Mouse (Mus musculus): ENCODE results near the gene Bank1. TPM values are rescaled to one million over a fixed set of nuclear protein-coding genes. Genes with fewer than 3 reads are reported as not detected.

Bank1 gene
- polyA plus RNA-seq, 1 experiment from 2014 or later = 1.8 TPM

DNA sequence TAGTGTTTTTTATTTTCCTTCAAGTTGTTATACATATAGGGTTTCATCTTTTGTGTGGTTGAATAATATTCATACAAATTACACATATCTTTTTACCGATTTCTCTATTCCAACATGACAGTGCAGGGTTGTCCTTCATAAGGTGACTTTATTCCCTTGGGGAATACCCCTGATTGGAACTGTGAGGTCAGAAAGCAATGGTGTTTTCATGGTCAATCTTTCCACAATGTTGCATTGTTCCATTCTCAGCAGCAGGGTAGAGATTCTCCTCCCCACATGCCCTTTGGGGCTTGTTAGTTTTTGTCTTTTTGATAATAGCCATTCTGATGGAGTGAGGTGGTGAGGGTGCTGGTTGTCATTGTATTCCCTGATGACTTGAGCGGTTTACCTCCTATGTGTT is 80.9 kb downstream of the Bank1 start:
- no peaks in the 10 kb centered on the region for H3K4me1 ChIP-seq (ENCODE audit: control insufficient read depth, insufficient read depth, low read length)
- no peaks in the 10 kb centered on the region for H3K9me3 ChIP-seq (ENCODE audit: control insufficient read depth, low read depth, low read length)
- no peak overlapping the region for H3K27ac ChIP-seq (ENCODE audit: low read length)
- H3K9ac ChIP-seq (replicated peaks; ENCODE audit: low read depth, low read length) = no peak overlapping the region
- H3K36me3 ChIP-seq (ENCODE audit: control insufficient read depth, insufficient read depth, low read length) = no peaks in the 10 kb centered on the region
- no peak overlapping the region for H3K4me2 ChIP-seq (replicated peaks; ENCODE audit: low read depth, low read length)
- no peak overlapping the region for H3K4me3 ChIP-seq (ENCODE audit: low read depth, low read length)
- WGBS = 86% methylated on average over 2 of the region's 2 CpGs
- ATAC-seq (ENCODE audit: insufficient number of reproducible peaks, insufficient read depth, low FRiP score, low read depth) = no peak
- H3K27me3 ChIP-seq (ENCODE audit: control insufficient read depth, insufficient read depth, low read length) = no peaks in the 10 kb centered on the region

DNA sequence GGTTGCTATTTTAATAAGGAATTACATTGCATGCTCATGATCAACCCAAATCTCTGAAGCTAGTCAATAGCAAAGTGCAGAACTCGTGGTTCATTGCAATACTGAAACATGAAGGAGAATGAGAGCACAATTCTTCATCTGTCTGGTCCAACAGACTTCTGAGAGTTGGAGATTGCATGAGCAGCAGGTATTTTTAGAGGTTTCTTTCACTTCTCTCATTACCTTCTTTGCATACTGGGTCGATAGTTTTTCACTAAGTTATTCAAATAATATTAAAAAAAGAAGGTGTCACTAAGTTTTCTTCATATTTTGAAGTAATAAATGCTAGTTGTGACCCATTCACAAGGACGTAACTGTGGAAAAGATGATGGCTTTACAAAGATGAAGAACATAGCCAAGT is 87.1 kb downstream of the Bank1 start:
- no peak overlapping the region for H3K9ac ChIP-seq (replicated peaks; ENCODE audit: low read depth, low read length)

DNA sequence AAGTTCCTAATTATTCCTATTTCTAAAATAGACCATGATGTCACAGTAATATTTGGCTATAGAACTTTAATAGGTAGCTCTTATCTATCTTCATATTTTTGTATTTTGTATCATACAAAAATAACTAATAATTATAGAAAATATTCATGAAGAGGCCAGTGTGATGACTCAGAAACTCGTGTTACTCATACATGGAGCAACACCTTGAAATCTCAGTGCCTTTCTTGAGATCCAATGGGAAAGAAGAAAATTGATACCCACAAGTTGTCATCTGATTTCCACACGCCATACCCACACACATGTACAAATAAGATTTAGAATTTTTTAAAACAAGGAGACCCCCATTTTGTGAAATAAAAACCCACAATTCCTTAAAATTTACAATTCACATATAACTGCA is 92.4 kb downstream of the Bank1 start:
- Histone ChIP-seq H3K4me1 (ENCODE audit: control insufficient read depth, insufficient read depth, low read length) (no peaks in the 10 kb centered on the region), H3K27ac (ENCODE audit: low read length) (no peak overlapping the region), H3K9ac (replicated peaks; ENCODE audit: low read depth, low read length) (no peak overlapping the region), H3K27me3 (ENCODE audit: control insufficient read depth, insufficient read depth, low read length) (no peaks in the 10 kb centered on the region), H3K4me3 (ENCODE audit: low read depth, low read length) (no peak overlapping the region), H3K36me3 (ENCODE audit: control insufficient read depth, insufficient read depth, low read length) (no peaks in the 10 kb centered on the region), H3K9me3 (ENCODE audit: control insufficient read depth, low read depth, low read length) (no peaks in the 10 kb centered on the region), H3K4me2 (replicated peaks; ENCODE audit: low read depth, low read length) (no peak overlapping the region)
- whole genome bisulfite sequencing = 75% methylated on average over 2 of the region's 2 CpGs
- ATAC-seq (ENCODE audit: insufficient number of reproducible peaks, insufficient read depth, low FRiP score, low read depth) = no peak

More for the DNA sequence above, 87.1 kb downstream of the Bank1 start:
- Histone ChIP-seq H3K4me1 (ENCODE audit: control insufficient read depth, insufficient read depth, low read length) (no peaks in the 10 kb centered on the region), H3K27ac (ENCODE audit: low read length) (no peak overlapping the region), H3K4me2 (replicated peaks; ENCODE audit: low read depth, low read length) (no peak overlapping the region), H3K36me3 (ENCODE audit: control insufficient read depth, insufficient read depth, low read length) (no peaks in the 10 kb centered on the region), H3K9me3 (ENCODE audit: control insufficient read depth, low read depth, low read length) (no peaks in the 10 kb centered on the region), H3K4me3 (ENCODE audit: low read depth, low read length) (no peak overlapping the region), H3K27me3 (ENCODE audit: control insufficient read depth, insufficient read depth, low read length) (no peaks in the 10 kb centered on the region)
- 79% methylated on average over 3 of the region's 3 CpGs for WGBS
- ATAC-seq (ENCODE audit: insufficient number of reproducible peaks, insufficient read depth, low FRiP score, low read depth) = no peak

DNA sequence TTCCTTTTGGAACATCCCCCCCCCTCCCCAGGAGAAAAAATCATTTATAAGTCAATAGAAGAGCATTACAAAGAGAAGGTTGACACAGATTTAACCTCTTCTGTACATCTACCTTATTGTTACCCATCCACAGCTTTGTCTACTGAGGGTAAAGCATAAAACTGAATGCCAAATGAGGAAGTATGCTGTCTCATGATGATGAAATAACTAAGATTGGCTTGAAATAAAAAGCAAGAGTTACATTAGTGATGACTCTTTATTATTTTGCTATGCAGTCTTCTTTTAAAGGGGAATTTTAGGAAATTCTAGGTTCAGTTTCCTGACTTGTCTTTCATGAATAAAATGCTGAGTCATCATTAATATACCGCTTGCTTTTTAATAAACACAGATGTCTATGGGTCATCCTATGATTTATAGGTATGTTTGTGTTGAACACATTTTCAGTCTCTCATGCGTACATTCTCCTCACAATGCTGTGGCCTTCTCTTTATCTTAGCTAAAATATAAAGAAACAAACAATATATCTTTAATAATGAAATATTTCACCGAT is 95.2 kb downstream of the Bank1 start:
- no peak for ATAC-seq (ENCODE audit: insufficient number of reproducible peaks, insufficient read depth, low FRiP score, low read depth)
- Histone ChIP-seq H3K4me2 (replicated peaks; ENCODE audit: low read depth, low read length) (no peak overlapping the region), H3K4me1 (ENCODE audit: control insufficient read depth, insufficient read depth, low read length) (no peaks in the 10 kb centered on the region), H3K27ac (ENCODE audit: low read length) (no peak overlapping the region), H3K27me3 (ENCODE audit: control insufficient read depth, insufficient read depth, low read length) (no peaks in the 10 kb centered on the region), H3K36me3 (ENCODE audit: control insufficient read depth, insufficient read depth, low read length) (no peaks in the 10 kb centered on the region), H3K9me3 (ENCODE audit: control insufficient read depth, low read depth, low read length) (no peaks in the 10 kb centered on the region), H3K9ac (replicated peaks; ENCODE audit: low read depth, low read length) (no peak overlapping the region), H3K4me3 (ENCODE audit: low read depth, low read length) (no peak overlapping the region)
- WGBS = 88% methylated on average over 3 of the region's 3 CpGs

DNA sequence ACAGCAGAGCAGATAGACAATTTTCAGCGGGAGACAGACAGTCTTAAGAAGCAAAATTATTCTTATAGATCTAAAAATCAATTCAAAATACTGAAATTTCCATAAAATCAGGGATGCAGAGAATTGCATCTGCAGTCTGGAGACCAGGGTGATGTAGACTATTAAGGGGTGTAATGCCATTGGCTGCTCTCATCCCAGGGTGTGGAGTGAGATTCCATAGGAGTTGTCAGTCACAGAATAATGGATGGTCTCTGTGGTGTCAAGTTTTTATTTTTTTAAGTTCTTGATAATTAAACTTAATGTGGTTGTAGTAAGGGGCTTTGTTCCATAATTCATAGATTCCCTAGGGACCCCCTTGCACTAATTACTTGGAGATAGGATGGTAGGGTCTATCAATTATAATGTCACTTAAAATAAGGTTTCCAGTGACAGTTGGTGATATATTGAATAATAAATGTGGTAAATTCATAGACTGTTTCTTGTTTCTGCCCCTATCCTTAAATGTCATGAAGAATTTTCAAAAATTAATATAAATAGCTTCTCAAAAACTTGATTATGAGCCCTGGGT is 136.1 kb downstream of the Bank1 start:
- no peak overlapping the region for H3K4me3 ChIP-seq (ENCODE audit: low read depth, low read length)
- no peaks in the 10 kb centered on the region for H3K9me3 ChIP-seq (ENCODE audit: control insufficient read depth, low read depth, low read length)
- no peak for ATAC-seq (ENCODE audit: insufficient number of reproducible peaks, insufficient read depth, low FRiP score, low read depth)
- no peak overlapping the region for H3K4me2 ChIP-seq (replicated peaks; ENCODE audit: low read depth, low read length)
- H3K27me3 ChIP-seq (ENCODE audit: control insufficient read depth, insufficient read depth, low read length) = no peaks in the 10 kb centered on the region
- 79% methylated on average over 1 of the region's 1 CpGs for WGBS
- H3K9ac ChIP-seq (replicated peaks; ENCODE audit: low read depth, low read length) = no peak overlapping the region
- H3K4me1 ChIP-seq (ENCODE audit: control insufficient read depth, insufficient read depth, low read length) = no peaks in the 10 kb centered on the region
- no peak overlapping the region for H3K27ac ChIP-seq (ENCODE audit: low read length)
- no peaks in the 10 kb centered on the region for H3K36me3 ChIP-seq (ENCODE audit: control insufficient read depth, insufficient read depth, low read length)

DNA sequence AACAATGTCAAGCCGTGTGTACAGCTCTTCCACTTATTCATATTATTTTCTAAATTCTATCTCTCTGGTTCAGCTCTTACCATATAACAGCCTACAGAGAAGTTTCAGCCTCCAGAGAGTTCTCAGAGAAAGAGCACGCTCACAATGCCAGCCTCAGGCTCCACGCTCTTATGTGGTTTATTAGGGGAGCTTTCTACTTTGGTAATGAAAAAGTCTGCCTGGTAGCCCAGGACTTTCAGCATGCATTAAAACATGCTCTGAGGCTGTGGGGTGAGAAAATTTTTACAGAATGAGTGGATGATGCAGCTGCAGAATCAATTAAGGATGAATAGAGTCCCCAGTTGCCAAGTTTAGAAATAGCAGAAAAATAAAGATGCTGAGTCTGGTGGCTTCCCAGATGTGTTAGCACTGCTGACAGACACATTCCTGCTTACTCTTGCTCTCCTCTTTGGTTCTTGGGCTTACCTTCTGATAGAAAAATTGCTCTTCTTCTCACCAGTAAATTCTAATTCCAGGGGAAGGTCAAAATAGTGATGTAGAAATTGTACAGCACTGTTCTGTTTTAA is 139.2 kb downstream of the Bank1 start:
- Histone ChIP-seq H3K27ac (ENCODE audit: low read length) (no peak overlapping the region), H3K4me2 (replicated peaks; ENCODE audit: low read depth, low read length) (no peak overlapping the region), H3K9ac (replicated peaks; ENCODE audit: low read depth, low read length) (no peak overlapping the region), H3K27me3 (ENCODE audit: control insufficient read depth, insufficient read depth, low read length) (no peaks in the 10 kb centered on the region), H3K9me3 (ENCODE audit: control insufficient read depth, low read depth, low read length) (no peaks in the 10 kb centered on the region), H3K36me3 (ENCODE audit: control insufficient read depth, insufficient read depth, low read length) (no peaks in the 10 kb centered on the region), H3K4me1 (ENCODE audit: control insufficient read depth, insufficient read depth, low read length) (no peaks in the 10 kb centered on the region), H3K4me3 (ENCODE audit: low read depth, low read length) (no peak overlapping the region)
- whole genome bisulfite sequencing = 88% methylated on average over 3 of the region's 3 CpGs
- no peak for ATAC-seq (ENCODE audit: insufficient number of reproducible peaks, insufficient read depth, low FRiP score, low read depth)

DNA sequence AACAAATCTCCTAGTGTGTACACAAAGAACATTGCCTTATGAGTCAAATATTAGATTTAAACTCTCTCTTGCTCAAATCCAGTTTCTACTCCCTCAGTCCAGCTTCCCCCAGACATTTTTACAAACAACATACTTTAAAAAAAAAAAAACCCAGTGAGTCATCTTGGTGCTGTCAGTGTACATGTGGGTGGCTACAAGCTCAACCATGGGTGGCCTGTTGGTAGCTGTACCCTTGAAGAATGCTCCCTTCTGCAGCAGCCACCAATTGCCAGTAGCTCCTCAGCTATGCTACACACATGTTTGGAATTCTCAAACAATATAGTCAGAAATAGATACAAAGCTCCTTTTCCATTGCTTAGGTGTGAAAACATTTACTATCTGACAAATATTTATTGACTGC is 154.2 kb downstream of the Bank1 start:
- no peak for ATAC-seq (ENCODE audit: insufficient number of reproducible peaks, insufficient read depth, low FRiP score, low read depth)
- Histone ChIP-seq H3K4me1 (ENCODE audit: control insufficient read depth, insufficient read depth, low read length) (no peaks in the 10 kb centered on the region), H3K27me3 (ENCODE audit: control insufficient read depth, insufficient read depth, low read length) (no peaks in the 10 kb centered on the region), H3K4me2 (replicated peaks; ENCODE audit: low read depth, low read length) (no peak overlapping the region), H3K4me3 (ENCODE audit: low read depth, low read length) (no peak overlapping the region), H3K9ac (replicated peaks; ENCODE audit: low read depth, low read length) (no peak overlapping the region), H3K27ac (ENCODE audit: low read length) (no peak overlapping the region), H3K36me3 (ENCODE audit: control insufficient read depth, insufficient read depth, low read length) (no peaks in the 10 kb centered on the region), H3K9me3 (ENCODE audit: control insufficient read depth, low read depth, low read length) (no peaks in the 10 kb centered on the region)

DNA sequence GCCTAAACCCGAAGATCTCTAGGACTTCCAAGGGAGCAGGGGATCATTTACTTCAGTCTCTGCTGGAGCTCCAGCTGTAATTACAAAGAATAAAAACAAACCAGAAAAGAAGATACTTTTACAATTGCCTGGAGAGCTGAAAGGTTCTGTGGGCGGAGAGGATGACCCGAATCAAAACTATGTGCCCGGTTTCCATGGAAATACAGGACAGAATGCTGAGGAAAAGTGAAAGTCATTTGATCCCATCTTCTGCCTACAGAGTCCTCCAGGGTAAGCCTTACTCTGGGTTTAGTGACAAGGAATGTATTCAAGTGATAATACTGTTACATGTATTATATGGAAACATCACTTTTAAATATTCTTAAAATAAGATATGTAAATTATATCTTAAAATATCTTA is 157.8 kb downstream of the Bank1 start:
- 72% methylated on average over 4 of the region's 4 CpGs for WGBS
- Histone ChIP-seq H3K36me3 (ENCODE audit: control insufficient read depth, insufficient read depth, low read length) (no peaks in the 10 kb centered on the region), H3K27me3 (ENCODE audit: control insufficient read depth, insufficient read depth, low read length) (no peaks in the 10 kb centered on the region), H3K4me2 (replicated peaks; ENCODE audit: low read depth, low read length) (no peak overlapping the region), H3K4me3 (ENCODE audit: low read depth, low read length) (no peak overlapping the region), H3K9ac (replicated peaks; ENCODE audit: low read depth, low read length) (no peak overlapping the region), H3K9me3 (ENCODE audit: control insufficient read depth, low read depth, low read length) (no peaks in the 10 kb centered on the region), H3K4me1 (ENCODE audit: control insufficient read depth, insufficient read depth, low read length) (no peaks in the 10 kb centered on the region), H3K27ac (ENCODE audit: low read length) (no peak overlapping the region)
- ATAC-seq (ENCODE audit: insufficient number of reproducible peaks, insufficient read depth, low FRiP score, low read depth) = no peak

DNA sequence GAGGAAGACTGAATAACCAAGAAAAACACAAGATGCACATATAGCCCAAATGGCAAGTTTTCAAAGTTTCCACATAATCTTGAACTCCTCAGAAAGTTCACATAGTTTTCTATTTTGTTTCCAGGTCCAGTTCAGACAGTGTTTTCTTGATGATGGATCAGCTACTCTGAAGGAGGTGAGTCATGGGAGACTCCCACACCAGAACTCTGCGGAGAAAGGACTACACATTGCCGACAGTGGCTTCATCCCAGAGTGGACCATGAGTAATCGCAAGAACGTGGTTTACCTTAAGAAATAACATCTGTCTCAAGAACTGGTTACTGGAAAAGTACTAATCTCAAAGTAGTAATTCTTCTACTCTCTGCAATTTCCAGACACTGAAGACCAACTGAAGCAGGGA is 159.2 kb downstream of the Bank1 start:
- Histone ChIP-seq H3K36me3 (ENCODE audit: control insufficient read depth, insufficient read depth, low read length) (no peaks in the 10 kb centered on the region), H3K9me3 (ENCODE audit: control insufficient read depth, low read depth, low read length) (no peaks in the 10 kb centered on the region), H3K9ac (replicated peaks; ENCODE audit: low read depth, low read length) (no peak overlapping the region), H3K4me2 (replicated peaks; ENCODE audit: low read depth, low read length) (no peak overlapping the region), H3K4me3 (ENCODE audit: low read depth, low read length) (no peak overlapping the region), H3K4me1 (ENCODE audit: control insufficient read depth, insufficient read depth, low read length) (no peaks in the 10 kb centered on the region), H3K27ac (ENCODE audit: low read length) (no peak overlapping the region), H3K27me3 (ENCODE audit: control insufficient read depth, insufficient read depth, low read length) (no peaks in the 10 kb centered on the region)
- ATAC-seq (ENCODE audit: insufficient number of reproducible peaks, insufficient read depth, low FRiP score, low read depth) = no peak
- 59% methylated on average over 4 of the region's 4 CpGs for WGBS

All from stomach, embryonic 14.5 days (tissue).